Mouse (Mus musculus) E14TG2a.4 (cell line): ENCODE data around the gene Satl1.

Experiments used
- H3K27me3 ChIP-seq: 2 replicates; pipeline ENCODE4 v1.6.1; 2014; ENCODE audit warnings: low read length, control low read depth; ENCODE audit not compliant: insufficient read depth
- H3K36me3 ChIP-seq: 2 replicates; pipeline ENCODE4 v1.6.1; 2014; ENCODE audit warnings: low read length, control low read depth; ENCODE audit not compliant: insufficient read depth
- H3K4me1 ChIP-seq: replicated peaks from 2 replicates; pipeline ENCODE4 v1.6.1; 2014; ENCODE audit warnings: low read depth, low read length, control low read depth
- H3K4me3 ChIP-seq: replicated peaks from 2 replicates; pipeline ENCODE4 v1.5.1; 2014; ENCODE audit warnings: mild to moderate bottlenecking, low read length
- H3K9me3 ChIP-seq: 2 replicates; pipeline ENCODE4 v1.6.1; 2014; ENCODE audit warnings: low read length, control low read depth
- CTCF ChIP-seq: conservative IDR thresholded peaks from 2 replicates; pipeline ENCODE4 v1.5.1; 2014; ENCODE audit warnings: low read length
- NANOG ChIP-seq: IDR thresholded peaks from 2 replicates; pipeline ENCODE4 v1.6.1; 2014; ENCODE audit warnings: borderline replicate concordance, low read length, mixed read lengths
- POU5F1 ChIP-seq: IDR thresholded peaks from 2 replicates; pipeline ENCODE4 v1.6.1; 2014; ENCODE audit warnings: low read length, borderline replicate concordance

The Satl1 gene

DNA sequence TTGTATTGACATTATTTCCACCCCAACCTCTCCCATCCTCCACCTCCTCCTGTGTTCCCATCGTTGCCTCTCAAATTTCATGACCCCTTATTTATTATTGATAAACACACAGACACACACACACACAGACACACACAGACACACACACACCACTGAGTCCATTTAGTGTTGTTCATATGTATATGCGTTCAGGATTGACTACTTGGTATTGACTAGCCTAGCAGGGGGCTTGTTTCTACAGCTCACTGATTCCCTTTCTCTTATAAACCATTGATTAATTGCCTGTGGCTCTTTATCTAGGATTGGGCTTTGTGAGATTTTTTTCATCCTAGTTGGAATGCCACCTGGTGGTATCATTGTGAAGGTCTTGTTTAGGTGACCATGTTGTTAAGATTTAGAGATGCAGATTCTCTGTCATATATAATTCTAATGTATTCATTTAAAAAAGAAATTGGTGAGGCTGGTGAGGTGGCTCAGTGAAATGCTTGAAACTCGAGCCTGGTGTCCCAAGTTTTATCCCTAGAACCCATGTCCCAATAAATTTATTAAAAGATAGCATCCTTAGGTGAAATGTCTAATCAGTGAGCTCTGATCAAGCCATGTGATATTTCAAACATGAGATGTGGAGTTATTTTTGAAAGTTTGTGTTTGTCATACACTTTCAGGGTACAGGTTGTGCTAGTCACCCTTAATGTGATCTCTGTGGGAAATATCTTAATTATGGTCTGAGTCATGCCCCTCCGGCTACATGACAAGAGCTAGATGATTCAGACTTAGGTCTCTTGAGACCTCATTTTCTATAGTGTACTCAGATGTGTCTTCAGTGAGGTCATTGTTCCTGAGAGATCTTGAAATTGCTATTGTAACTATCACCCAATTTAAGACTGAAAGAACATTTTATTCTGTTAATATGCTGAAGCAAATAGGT lies 58.8 kb downstream of the Satl1 start:
- Histone ChIP-seq H3K36me3 (no peaks in the 10 kb centered on the region), H3K4me3 (no peak overlapping the region), H3K9me3 (no peaks in the 10 kb centered on the region), H3K4me1 (no peaks in the 10 kb centered on the region), H3K27me3 (no peaks in the 10 kb centered on the region)
- TF ChIP-seq NANOG (no peak), CTCF (no peak), POU5F1 (no peak)

DNA sequence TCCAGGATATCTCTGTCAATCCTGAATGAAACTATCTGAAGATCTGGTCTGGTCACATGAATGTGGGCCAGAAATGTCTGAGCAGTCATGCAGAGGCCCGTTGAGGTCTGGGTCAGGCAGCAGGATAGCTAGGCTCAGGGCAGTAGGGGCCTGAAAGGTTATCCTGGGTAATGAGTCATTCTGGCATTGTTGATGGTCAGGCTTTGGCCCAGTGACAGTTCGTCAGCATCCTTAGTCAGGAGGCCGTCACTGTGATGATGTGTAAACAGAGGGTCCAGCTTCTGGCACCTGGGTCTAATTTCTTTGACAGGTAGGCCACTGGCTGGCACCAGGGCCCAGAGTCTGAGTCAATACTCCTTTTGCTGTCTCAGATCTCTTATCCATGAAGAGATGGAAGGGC lies 67.1 kb downstream of the Satl1 start:
- H3K4me3 ChIP-seq = no peak overlapping the region
- no peaks in the 10 kb centered on the region for H3K36me3 ChIP-seq
- H3K27me3 ChIP-seq = no peaks in the 10 kb centered on the region
- no peaks in the 10 kb centered on the region for H3K9me3 ChIP-seq
- no peak for TF ChIP-seq CTCF
- TF ChIP-seq POU5F1 = no peak
- TF ChIP-seq NANOG = no peak
- H3K4me1 ChIP-seq = no peaks in the 10 kb centered on the region
